Mouse (Mus musculus): ENCODE results near the gene Dync1i2.

Dync1i2 gene

GRCm38 (mm10) chr2:71211591-71212359, at the start of gene Dync1i2:
TSS of gene Dync1i2 (plus strand) at chr2:71211706.
- DNase-seq (ENCODE audit: extremely low read depth, low read depth) = peak; percentile 96

DNA sequence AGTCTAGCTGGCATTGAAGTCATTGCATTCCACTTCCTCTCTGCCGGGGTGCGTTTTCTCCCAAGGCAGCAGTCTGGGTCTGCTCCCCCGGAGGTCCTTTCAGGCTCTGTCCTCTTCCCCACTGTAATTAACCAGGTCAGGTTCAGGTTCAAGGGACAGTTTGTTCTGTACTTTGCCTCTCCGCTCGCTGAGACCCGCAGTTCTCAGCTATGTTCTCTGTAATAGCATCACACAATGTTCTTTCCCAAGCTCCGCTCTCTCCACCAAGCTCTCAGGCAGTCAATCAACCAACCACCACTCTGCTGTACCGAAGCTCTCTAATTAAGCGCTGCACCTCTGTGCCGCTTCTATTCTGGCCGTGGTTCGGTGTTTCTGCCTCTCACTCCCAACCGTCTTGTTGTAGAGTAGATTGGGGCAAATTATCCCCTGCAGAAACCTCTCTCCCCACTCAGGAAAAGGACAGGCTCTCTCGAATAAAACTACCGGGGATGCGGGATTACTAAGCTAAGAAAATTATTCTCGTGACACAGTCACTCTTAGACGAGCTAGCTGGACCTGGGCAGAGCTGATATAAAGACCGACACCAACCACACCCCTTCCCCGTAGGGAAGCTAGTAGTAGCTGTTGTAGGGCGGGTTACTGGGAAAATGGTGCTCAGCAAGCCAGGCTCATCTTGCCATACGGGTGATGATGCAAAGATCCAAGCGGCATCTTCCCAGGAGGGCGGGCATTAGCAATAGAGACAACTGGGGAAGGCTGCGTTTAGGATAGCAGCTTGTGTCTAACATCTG, 48.5 kb upstream of the Dync1i2 start:
- peak; percentile 51 for DNase-seq (ENCODE audit: extremely low read depth, low read depth)

DNA sequence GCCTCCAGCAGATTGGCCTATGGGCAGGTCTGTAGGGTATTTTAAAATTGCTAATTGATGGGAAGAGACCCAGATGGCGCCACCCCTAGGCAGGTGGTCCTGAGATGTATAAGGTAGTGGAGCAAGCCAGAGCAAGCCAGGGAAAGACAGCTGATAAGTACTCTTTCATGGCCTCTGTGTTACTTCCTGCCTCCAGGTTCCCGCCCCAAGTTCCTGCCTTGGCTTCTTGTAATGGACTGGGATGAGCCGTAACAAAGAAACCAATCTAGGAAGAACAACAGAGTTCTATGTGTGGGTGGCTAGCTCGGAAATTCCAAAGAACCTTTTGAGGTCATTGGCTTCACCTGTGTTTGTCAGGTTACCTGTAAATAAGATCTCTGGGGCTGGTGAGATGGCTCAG, 44.3 kb upstream of the Dync1i2 start:
- no peak for DNase-seq (ENCODE audit: extremely low read depth, low read depth)

- no peak for DNase-seq (ENCODE audit: extremely low read depth, low read depth)
Observed at GRCm38 (mm10) chr2:71168461-71169021, 43.0 kb upstream of the Dync1i2 start.

DNA sequence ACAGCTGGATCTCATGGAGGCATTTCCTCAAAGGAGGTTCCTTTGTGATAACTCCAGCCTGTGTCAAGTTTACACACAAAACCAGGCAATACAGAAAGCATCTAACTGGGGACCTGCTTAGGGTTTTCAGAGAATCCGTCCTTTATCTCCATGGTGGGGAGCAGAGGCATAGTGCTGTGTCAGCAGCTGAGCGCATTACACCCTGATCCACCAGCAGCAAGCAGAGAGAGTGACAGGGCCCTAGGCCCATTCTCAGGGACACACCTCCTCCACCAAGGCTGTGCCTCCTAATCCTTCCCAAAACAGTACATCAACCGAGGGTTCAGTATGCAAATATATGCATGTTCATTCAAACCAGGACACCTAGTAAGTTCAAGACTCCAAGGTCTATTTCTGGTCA, 38.5 kb upstream of the Dync1i2 start:
- no peak for DNase-seq (ENCODE audit: extremely low read depth, low read depth)

GRCm38 (mm10) chr2:71176329-71177249, 34.9 kb upstream of the Dync1i2 start:
- peak; percentile 16 for DNase-seq (ENCODE audit: extremely low read depth, low read depth)

GRCm38 (mm10) chr2:71177250-71177615, 34.3 kb upstream of the Dync1i2 start:
- DNase-seq (ENCODE audit: extremely low read depth, low read depth) = peak; percentile 29

DNA sequence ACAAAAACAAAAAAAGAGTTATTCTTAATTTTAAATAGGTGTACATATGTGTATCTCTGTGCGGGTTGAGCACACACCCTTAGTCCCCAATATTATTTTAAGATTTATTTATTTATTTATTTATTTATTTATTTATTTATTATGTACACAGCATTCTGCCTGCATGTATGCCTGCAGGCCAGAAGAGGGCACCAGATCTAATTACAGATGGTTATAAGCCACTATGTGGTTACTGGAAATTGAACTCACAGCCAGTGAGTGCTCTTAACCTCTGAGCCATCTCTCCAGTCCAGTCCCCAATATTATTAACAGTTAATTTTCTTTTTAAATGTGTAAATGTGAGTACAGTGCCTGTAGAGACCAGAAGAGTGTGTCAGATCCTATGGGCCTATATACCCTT, 33.7 kb upstream of the Dync1i2 start:
- peak; percentile 13 for DNase-seq (ENCODE audit: extremely low read depth, low read depth)

- DNase-seq (ENCODE audit: extremely low read depth, low read depth) = no peak
Observed at GRCm38 (mm10) chr2:71179716-71180115, 31.8 kb upstream of the Dync1i2 start.

GRCm38 (mm10) chr2:71180566-71181217, 30.8 kb upstream of the Dync1i2 start:
- DNase-seq (ENCODE audit: extremely low read depth, low read depth) = no peak

DNA sequence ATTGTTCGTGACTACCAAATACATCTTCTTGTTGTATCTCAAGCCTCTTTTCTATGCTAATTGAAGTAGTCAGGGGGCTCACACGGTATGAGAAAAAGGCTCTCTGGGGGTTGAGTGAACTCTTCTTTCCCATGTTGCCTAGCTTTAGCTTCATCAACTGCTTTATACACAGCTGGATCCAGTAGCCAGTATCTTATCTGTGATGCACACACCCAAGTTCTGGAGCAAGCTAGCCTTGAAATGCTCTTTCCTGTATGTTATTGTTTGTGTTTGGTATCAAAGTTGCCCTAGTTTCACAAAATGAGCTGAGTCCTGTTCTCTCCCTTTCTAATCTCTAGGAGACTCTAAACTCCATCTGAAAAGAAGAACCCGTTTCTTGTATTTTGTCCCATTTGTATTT, 23.6 kb upstream of the Dync1i2 start:
- no peak for DNase-seq (ENCODE audit: extremely low read depth, low read depth)

DNA sequence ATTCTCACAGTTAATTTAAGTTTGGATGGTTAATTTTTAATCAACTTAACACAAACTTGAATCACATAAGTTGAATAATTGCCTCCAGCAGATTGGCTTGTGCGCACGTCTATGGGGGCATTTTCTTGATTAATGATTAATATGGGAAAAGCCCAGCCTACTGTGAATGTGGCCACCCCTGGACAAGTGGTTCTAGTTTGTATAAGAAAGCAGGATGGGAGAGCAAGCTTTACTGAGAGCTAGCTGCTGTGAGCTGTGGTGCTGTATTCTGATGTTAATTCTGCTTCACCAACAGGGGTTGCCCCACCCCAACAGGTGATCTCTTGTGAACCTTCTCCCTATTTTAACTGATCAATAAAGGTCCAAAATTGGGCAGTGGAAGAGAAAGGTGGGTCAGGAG, 22.6 kb upstream of the Dync1i2 start:
- no peak for DNase-seq (ENCODE audit: extremely low read depth, low read depth)

DNA sequence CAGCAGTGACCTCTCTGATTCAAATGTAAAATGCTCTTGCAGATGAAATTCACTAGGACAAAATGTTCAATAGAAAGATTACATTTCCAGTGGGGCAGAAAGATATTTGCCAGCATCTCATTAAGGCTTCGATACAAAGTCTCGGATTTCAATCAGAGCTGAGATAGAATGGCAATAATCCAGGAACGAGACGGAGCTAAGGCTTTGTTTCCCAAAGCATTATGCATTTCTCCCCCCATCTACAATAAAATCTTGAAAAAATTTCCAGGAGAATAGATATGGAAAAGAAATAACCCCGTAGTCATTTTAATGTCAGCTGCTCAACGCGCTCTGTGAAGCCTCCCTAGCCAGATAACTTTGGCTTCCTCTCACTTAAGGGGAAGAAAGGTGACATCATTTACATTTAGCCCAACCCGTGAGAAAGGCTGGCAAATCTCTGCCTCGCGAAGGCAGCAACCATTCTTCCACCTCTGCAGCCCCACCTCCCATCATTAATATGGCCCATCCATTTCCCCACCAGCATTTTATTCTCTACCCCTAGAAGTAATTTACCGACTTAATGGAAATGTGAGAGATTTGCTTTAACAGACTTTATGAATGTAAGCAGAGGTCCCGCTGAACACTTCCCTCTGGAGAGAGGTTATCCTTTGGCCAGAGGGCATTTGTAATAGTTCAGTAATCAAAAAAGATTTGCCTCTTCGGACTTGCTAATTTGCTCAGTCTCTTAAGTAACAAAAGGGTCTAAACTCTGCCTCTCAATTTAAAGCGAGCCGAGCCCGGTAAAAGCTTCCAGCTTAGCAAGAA, 19.9 kb upstream of the Dync1i2 start:
- DNase-seq (ENCODE audit: extremely low read depth, low read depth) = no peak

DNA sequence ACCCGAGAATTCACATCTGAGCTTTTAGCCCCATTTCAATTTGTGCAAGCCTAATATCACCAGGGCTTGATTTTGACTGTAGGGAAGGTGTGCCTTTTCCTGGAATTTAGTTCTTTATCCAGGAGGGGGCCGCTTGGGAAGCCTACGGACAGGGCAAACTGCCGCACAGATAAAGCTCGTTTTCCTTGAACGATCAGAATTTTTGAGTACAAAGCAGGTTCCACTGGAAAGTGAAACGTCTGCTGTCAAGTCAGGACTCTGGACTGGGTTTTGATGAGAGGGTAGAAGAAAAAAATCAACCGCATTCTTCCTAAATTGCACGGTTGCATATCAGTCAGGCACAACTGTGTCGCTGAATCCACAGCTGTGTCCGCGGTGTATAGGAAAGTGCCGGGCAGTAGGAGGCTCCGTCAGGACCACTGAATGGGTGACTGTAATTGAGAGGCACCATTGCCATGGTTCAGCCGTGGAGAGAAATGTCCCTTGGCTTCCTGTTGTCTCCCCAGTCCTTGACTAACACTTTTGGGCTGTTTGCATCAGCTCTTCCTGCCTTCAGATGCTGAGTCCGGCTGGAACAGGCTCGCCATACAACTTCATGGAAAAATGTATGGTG, 19.2 kb upstream of the Dync1i2 start:
- no peak for DNase-seq (ENCODE audit: extremely low read depth, low read depth)

GRCm38 (mm10) chr2:71194137-71194960, 17.2 kb upstream of the Dync1i2 start:
- DNase-seq (ENCODE audit: extremely low read depth, low read depth) = no peak

DNA sequence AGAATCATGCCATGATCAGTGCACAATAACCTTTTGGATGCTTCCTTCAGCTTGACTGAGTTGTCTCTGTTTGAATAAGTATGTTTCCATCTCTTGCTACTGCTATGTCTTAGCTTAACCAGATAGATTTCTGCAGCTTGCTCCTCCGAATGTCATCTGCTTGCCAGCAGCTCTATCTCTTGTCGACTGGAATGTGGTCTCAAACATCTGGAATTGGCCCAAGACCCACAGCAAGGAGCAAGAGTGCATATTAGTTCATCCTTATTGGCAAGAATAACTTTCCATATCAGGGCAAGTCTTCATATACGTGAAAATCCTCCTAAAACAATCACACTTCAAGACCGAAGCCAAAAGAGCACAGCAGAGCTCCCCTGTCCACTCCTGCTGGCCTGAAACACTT, 14.6 kb upstream of the Dync1i2 start:
- DNase-seq (ENCODE audit: extremely low read depth, low read depth) = no peak

- no peak for DNase-seq (ENCODE audit: extremely low read depth, low read depth)
Observed at GRCm38 (mm10) chr2:71198907-71199306, 12.6 kb upstream of the Dync1i2 start.

DNA sequence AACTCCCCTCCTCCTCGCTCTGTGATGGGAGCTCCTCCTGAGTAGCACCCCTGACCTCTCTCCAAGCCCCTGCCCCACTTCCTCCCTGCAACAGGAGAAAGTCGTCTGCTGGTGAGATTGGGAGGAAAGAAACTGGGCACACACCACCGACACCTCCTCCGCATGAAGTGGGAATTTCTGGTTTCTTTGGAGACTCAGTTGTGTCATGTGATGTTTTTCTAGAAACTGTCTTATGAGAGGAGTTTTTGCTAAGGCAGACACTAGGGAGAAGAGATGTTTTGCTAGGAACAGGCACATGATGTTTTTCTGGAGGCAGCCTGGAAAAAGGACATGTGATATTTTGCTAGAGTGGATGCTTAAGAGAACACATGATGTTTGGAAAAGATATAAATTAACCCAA, 11.0 kb upstream of the Dync1i2 start:
- DNase-seq (ENCODE audit: extremely low read depth, low read depth) = no peak

DNA sequence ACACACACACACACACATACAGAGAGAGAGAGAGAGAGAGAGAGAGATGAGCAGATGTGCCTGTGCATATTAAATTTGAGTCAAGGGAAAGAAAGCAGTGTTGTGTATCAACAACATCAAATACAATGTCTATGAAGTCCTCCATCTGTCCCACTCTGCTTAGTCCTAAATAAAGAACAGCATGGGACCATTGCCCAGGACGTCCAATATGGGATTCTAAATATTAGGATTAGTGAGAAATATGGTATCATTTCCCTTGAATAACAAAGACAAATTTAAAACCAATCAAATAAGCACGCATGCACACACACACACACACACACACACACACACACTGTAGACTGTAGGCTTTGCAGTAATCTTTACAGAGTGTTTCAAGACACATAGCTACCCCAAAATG, 9.6 kb upstream of the Dync1i2 start:
- no peak for DNase-seq (ENCODE audit: extremely low read depth, low read depth)
